Mouse (Mus musculus): ENCODE data around the gene Cers1.

- no peak for TF ChIP-seq USF1 (IDR thresholded peaks at IDR 0.05; ENCODE audit: low read depth)
- TF ChIP-seq TCF12 (IDR thresholded peaks at IDR 0.05; ENCODE audit: insufficient read depth, poor library complexity, severe bottlenecking), result no peak
- TF ChIP-seq POLR2A (IDR thresholded peaks at IDR 0.05; ENCODE audit: insufficient read length, low read depth), result no peak
- no peak for TF ChIP-seq SRF (IDR thresholded peaks at IDR 0.05; ENCODE audit: control insufficient read depth, insufficient read length, low read depth)
- TF ChIP-seq POLR2AphosphoS2 (IDR thresholded peaks at IDR 0.05; ENCODE audit: insufficient read length, low read depth), result no peak
- no peak for TF ChIP-seq MYOD1 (IDR thresholded peaks at IDR 0.05; ENCODE audit: control insufficient read depth in 1 of 3, insufficient read length in 2 of 3, low read depth in 2 of 3)
- no peak for TF ChIP-seq TCF3 (IDR thresholded peaks at IDR 0.05; ENCODE audit: insufficient read length, low read depth)
- no peak for TF ChIP-seq E2F4 (IDR thresholded peaks at IDR 0.05; ENCODE audit: insufficient read depth)
- TF ChIP-seq CEBPB (IDR thresholded peaks at IDR 0.05; ENCODE audit: insufficient read depth, poor library complexity, severe bottlenecking), result no peak
Measured at GRCm38 (mm10) chr8:70285304-70285703, 30.3 kb upstream of the Cers1 start.
